Mouse (Mus musculus) hindbrain, postnatal 0 days (tissue): ENCODE measurements around the gene Colq. TPM values are rescaled to one million over a fixed set of nuclear protein-coding genes. Genes with fewer than 3 reads are reported as not detected.
A peak's percentile ranks its signal among the peaks of the same experiment; 100 is the strongest.

Experiments used
- ATAC-seq: fragments of 200-750 bp; cut with Nextera tagmentation; 2 replicates; pipeline ENCODE4 v1.8.0; 2017; ENCODE audit warnings: mild to moderate bottlenecking, moderate TSS enrichment, moderate library complexity
- DNase-seq: peaks from one replicate; pipeline ENCODE4 v3.0.0-alpha.2; 2015; ENCODE audit warnings: low spot score
- H3K27ac ChIP-seq: fragments of 300-500 bp; sonication (generic); 2 replicates; pipeline ENCODE4 v1.5.1; 2014; ENCODE audit warnings: mild to moderate bottlenecking
- H3K27me3 ChIP-seq: fragments of 300-500 bp; sonication (generic); 2 replicates; pipeline ENCODE4 v1.6.1; 2014; ENCODE audit warnings: low read length, mixed read lengths; ENCODE audit not compliant: insufficient read depth
- H3K36me3 ChIP-seq: fragments of 300-500 bp; sonication (generic); 2 replicates; pipeline ENCODE4 v1.6.1; 2014; ENCODE audit warnings: low read length, mixed read lengths; ENCODE audit not compliant: insufficient read depth
- H3K4me1 ChIP-seq: fragments of 300-500 bp; sonication (generic); 2 replicates; pipeline ENCODE4 v1.6.1; 2014; ENCODE audit warnings: antibody characterized with exemption, low read length, mixed read lengths; ENCODE audit not compliant: insufficient read depth
- H3K4me2 ChIP-seq: fragments of 300-500 bp; sonication (generic); 2 replicates; pipeline ENCODE4 v1.6.1; 2014; ENCODE audit warnings: low read depth, mild to moderate bottlenecking, low read length, moderate library complexity, mixed read lengths
- H3K4me3 ChIP-seq: fragments of 300-500 bp; sonication (generic); 2 replicates; pipeline ENCODE4 v1.5.1; 2014; ENCODE audit warnings: low read length
- H3K9ac ChIP-seq: fragments of 300-500 bp; sonication (generic); replicated peaks from 2 replicates; pipeline ENCODE4 v1.6.1; 2014; ENCODE audit warnings: mild to moderate bottlenecking, low read length, moderate library complexity, mixed read lengths
- H3K9me3 ChIP-seq: fragments of 300-500 bp; sonication (generic); 2 replicates; pipeline ENCODE4 v1.6.1; 2016; ENCODE audit warnings: low read length, mixed read lengths
- CTCF ChIP-seq: IDR thresholded peaks from 2 replicates; pipeline ENCODE4 v1.5.1; 2016; ENCODE audit warnings: antibody characterized with exemption, control low read depth, low read depth
- WGBS: fragments of 180-500 bp; shearing (Covaris S2); extraction: QIAGEN DNeasy Blood & Tissue Kit; methylation state at CpG from one replicate; pipeline ENCODE4 v1.1.7; 2014; 5-methylcytosine and 5-hydroxymethylcytosine counted together
- polyA plus RNA-seq: library from polyadenylated mRNA; unstranded; fragments of >200 nt; fragmentation: Nextera tagmentation; extraction: Ambion mirVana; gene quantifications from 2 replicates; pipeline ENCODE4 v1.2.1, GENCODE M21; 2015
- total RNA-seq: library from RNA; depleted of rRNA; stranded (reverse); fragments of >200 nt; gene quantifications from 2 replicates; pipeline ENCODE4 v1.2.3, GENCODE M21; 2014

The Colq gene
- total and polyA plus RNA-seq, 2 experiments from 2014 or later = 0.63 to 0.80 TPM

GRCm38 (mm10) chr14:31576846-31577697 is 14.1 kb downstream of the Colq start:
- H3K27me3 ChIP-seq = no peaks in the 10 kb centered on the region
- no peak overlapping the region for H3K4me3 ChIP-seq
- 50% methylated on average over 10 of the region's 10 CpGs for WGBS
- no peak overlapping the region for H3K9ac ChIP-seq
- DNase-seq (no peak), ATAC-seq (no peak)
- H3K27ac ChIP-seq = no peak overlapping the region
- no peaks in the 10 kb centered on the region for H3K36me3 ChIP-seq
- no peaks in the 10 kb centered on the region for H3K9me3 ChIP-seq
- no peak overlapping the region for H3K4me2 ChIP-seq
- H3K4me1 ChIP-seq = no peaks in the 10 kb centered on the region
- TF ChIP-seq CTCF = no peak

- no peaks in the 10 kb centered on the region for H3K4me1 ChIP-seq
- H3K36me3 ChIP-seq = no peaks in the 10 kb centered on the region
- ATAC-seq = no peak
- no peaks in the 10 kb centered on the region for H3K9me3 ChIP-seq
- no peak overlapping the region for H3K9ac ChIP-seq
- H3K27ac ChIP-seq = no peak overlapping the region
- H3K4me3 ChIP-seq = no peak overlapping the region
- TF ChIP-seq CTCF = no peak
- H3K4me2 ChIP-seq = no peak overlapping the region
- no peak for DNase-seq
- H3K27me3 ChIP-seq = no peaks in the 10 kb centered on the region
- WGBS = 70% methylated on average over 9 of the region's 9 CpGs
These were observed 15.3 kb downstream of the Colq start for GRCm38 (mm10) chr14:31575866-31576265.

GRCm38 (mm10) chr14:31574903-31575665 is 16.1 kb downstream of the Colq start:
- no peak overlapping the region for H3K9ac ChIP-seq
- no peaks in the 10 kb centered on the region for H3K36me3 ChIP-seq
- no peaks in the 10 kb centered on the region for H3K27me3 ChIP-seq
- ATAC-seq = no peak
- H3K4me3 ChIP-seq = no peak overlapping the region
- 92% methylated on average over 18 of the region's 18 CpGs for WGBS
- TF ChIP-seq CTCF = no peak
- H3K9me3 ChIP-seq = no peaks in the 10 kb centered on the region
- no peak overlapping the region for H3K4me2 ChIP-seq
- H3K4me1 ChIP-seq = no peaks in the 10 kb centered on the region
- no peak overlapping the region for H3K27ac ChIP-seq
- DNase-seq = no peak

- TF ChIP-seq CTCF = no peak
- no peaks in the 10 kb centered on the region for H3K27me3 ChIP-seq
- DNase-seq (peak; percentile 2), ATAC-seq (no peak)
- H3K9ac ChIP-seq = no peak overlapping the region
- no peaks in the 10 kb centered on the region for H3K9me3 ChIP-seq
- no peak overlapping the region for H3K27ac ChIP-seq
- no peak overlapping the region for H3K4me3 ChIP-seq
- no peaks in the 10 kb centered on the region for H3K36me3 ChIP-seq
- 0 out of 2 replicates have a peak, but pooled peaks cover 4% of the 10 kb centered on the region for H3K4me1 ChIP-seq
- WGBS = 60% methylated on average over 9 of the region's 9 CpGs
- H3K4me2 ChIP-seq = no peak overlapping the region
These were observed 18.5 kb downstream of the Colq start for GRCm38 (mm10) chr14:31572561-31573175.

- DNase-seq (no peak), ATAC-seq (no peak)
- no peak overlapping the region for H3K9ac ChIP-seq
- H3K4me3 ChIP-seq = no peak overlapping the region
- H3K9me3 ChIP-seq = no peaks in the 10 kb centered on the region
- 84% methylated on average over 5 of the region's 5 CpGs for WGBS
- H3K4me2 ChIP-seq = no peak overlapping the region
- H3K4me1 ChIP-seq = 0 out of 2 replicates have a peak, but pooled peaks cover 4% of the 10 kb centered on the region
- no peak for TF ChIP-seq CTCF
- no peaks in the 10 kb centered on the region for H3K27me3 ChIP-seq
- no peaks in the 10 kb centered on the region for H3K36me3 ChIP-seq
- H3K27ac ChIP-seq = no peak overlapping the region
These were observed 19.7 kb downstream of the Colq start for GRCm38 (mm10) chr14:31571419-31571818.

GRCm38 (mm10) chr14:31570131-31570951 is 20.8 kb downstream of the Colq start:
- H3K4me2 ChIP-seq = no peak overlapping the region
- 83% methylated on average over 6 of the region's 6 CpGs for WGBS
- no peaks in the 10 kb centered on the region for H3K36me3 ChIP-seq
- no peak for DNase-seq
- no peaks in the 10 kb centered on the region for H3K27me3 ChIP-seq
- TF ChIP-seq CTCF = no peak
- H3K9me3 ChIP-seq = no peaks in the 10 kb centered on the region
- H3K4me3 ChIP-seq = no peak overlapping the region
- no peak for ATAC-seq
- no peak overlapping the region for H3K27ac ChIP-seq
- H3K9ac ChIP-seq = no peak overlapping the region
- H3K4me1 ChIP-seq = 0 out of 2 replicates have a peak, but pooled peaks cover 4% of the 10 kb centered on the region
